Mouse (Mus musculus) ZHBTc4 (cell line): ENCODE data around the gene Rnf187.
A peak's percentile ranks its signal among the peaks of the same experiment; 100 is the strongest.

ENCODE experiments used
- DNase-seq: peaks from one replicate; pipeline ENCODE4 v3.0.0-alpha.2; 2011; ENCODE audit warnings: low read depth, low spot score

Rnf187 gene

GRCm38 (mm10) chr11:58947798-58948528 is 9.2 kb upstream of the Rnf187 start:
- no peak for DNase-seq

- DNase-seq = no peak
Observed at GRCm38 (mm10) chr11:58947306-58947705, 8.6 kb upstream of the Rnf187 start.

GRCm38 (mm10) chr11:58944136-58944535 is 5.4 kb upstream of the Rnf187 start:
- DNase-seq = no peak

- peak; percentile 9 for DNase-seq
Observed at GRCm38 (mm10) chr11:58939088-58939439, 348 bp upstream of the Rnf187 start.

GRCm38 (mm10) chr11:58937909-58938308 is 807 bp downstream of the Rnf187 start:
- peak; percentile 52 for DNase-seq

GRCm38 (mm10) chr11:58931576-58931975 is 7.1 kb downstream of the Rnf187 start:
- no peak for DNase-seq

GRCm38 (mm10) chr11:58930254-58930653 is 8.5 kb downstream of the Rnf187 start:
- no peak for DNase-seq

- DNase-seq = no peak
Observed at GRCm38 (mm10) chr11:58929641-58930040, 9.1 kb downstream of the Rnf187 start.

GRCm38 (mm10) chr11:58929055-58929454 is 9.7 kb downstream of the Rnf187 start:
- no peak for DNase-seq

- peak; percentile 64 for DNase-seq
Observed at GRCm38 (mm10) chr11:58927790-58928651, 10.7 kb downstream of the Rnf187 start.

GRCm38 (mm10) chr11:58927053-58927452 is 11.7 kb downstream of the Rnf187 start:
- no peak for DNase-seq

GRCm38 (mm10) chr11:58926651-58927050 is 12.1 kb downstream of the Rnf187 start:
- no peak for DNase-seq

- DNase-seq = no peak
Observed at GRCm38 (mm10) chr11:58922420-58922819, 16.3 kb downstream of the Rnf187 start.

- no peak for DNase-seq
Observed at GRCm38 (mm10) chr11:58918759-58919158, 20.0 kb downstream of the Rnf187 start.

- DNase-seq = no peak
Observed at GRCm38 (mm10) chr11:58917745-58918366, 20.9 kb downstream of the Rnf187 start, which contains the start of gene Btnl10. Gene Btnl10, plus strand, starts transcription at chr11:58917908.

GRCm38 (mm10) chr11:58916879-58917744 is 21.6 kb downstream of the Rnf187 start:
- peak; percentile 89 for DNase-seq

GRCm38 (mm10) chr11:58914461-58915028 is 24.2 kb downstream of the Rnf187 start:
- DNase-seq = peak; percentile 54

- no peak for DNase-seq
Observed at GRCm38 (mm10) chr11:58913776-58914175, 24.9 kb downstream of the Rnf187 start.

- DNase-seq = peak; percentile 85
Observed at GRCm38 (mm10) chr11:58904838-58905237, 33.9 kb downstream of the Rnf187 start.

GRCm38 (mm10) chr11:58904410-58904718 is 34.4 kb downstream of the Rnf187 start:
- DNase-seq = no peak
